Mouse (Mus musculus): ENCODE data around the gene Mrap.

The Mrap gene

DNA sequence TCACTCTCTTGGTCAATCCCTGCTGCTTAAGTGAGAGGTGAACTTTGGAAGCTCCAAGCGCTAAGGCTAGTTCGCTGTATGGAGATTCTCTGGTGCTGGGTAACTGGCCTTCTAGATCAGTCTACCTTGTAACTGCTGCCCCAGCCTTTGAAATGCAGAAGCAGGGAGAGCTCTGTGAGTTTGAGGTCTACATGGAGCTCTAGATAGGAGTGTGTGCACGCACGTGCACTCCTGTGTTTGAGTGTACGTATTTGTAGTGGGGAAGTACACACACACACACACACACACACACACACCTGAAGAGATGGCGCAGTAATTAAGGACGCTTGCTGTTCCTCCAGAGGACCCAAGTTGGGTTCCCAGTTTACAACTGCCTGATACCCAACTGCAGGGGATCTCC is 10.2 kb downstream of the Mrap start:
- no peak for ATAC-seq (ENCODE audit: insufficient number of reproducible peaks, low FRiP score, low TSS enrichment)

DNA sequence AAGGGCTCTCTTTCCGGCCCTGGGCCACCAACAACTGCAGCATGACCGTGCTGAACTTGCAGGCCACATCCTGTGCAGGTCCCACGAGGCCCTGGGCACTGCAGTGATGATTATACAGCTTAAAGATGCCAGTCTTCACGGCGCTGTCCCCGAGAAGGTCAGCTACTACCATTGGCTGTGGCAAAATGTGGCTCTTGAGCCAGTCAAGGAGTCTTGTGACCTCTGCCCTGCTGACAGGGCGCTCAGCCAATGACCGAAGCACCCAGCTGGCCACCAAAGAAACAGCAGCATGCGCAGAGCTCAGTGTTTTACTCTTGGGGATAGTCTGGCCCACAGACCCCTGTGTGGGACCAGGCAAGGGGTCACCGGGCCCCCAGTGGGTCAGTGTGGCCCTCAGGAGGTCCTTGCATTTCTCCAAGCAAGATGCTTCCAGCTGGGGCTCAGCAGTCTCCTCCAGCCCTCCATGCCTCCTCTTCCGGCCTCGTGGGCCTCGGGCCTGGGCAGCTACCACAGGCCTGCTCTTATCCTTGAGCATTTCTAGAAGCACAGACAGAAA is 15.5 kb downstream of the Mrap start:
- no peak for ATAC-seq (ENCODE audit: insufficient number of reproducible peaks, low FRiP score, low TSS enrichment)

DNA sequence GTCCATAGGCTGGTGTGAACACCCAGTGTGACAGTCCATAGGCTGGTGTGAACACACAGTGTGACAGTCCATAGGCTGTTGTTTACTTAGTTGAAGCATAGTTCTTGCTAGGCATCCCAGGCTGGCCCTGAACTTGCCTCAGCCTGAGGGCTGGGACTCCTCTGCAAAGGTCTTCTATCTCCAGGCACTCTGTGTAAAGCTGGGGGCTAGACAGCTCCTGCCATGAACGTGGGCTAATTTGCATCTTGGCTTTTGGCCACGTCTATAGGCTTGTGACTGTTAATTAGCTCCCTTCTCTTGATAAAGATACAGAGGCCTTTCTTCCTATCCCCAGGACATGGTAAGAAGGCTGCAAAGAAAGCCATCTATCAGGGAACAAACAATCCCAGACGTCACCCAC is 21.3 kb downstream of the Mrap start:
- no peak for ATAC-seq (ENCODE audit: insufficient number of reproducible peaks, low FRiP score, low TSS enrichment)

DNA sequence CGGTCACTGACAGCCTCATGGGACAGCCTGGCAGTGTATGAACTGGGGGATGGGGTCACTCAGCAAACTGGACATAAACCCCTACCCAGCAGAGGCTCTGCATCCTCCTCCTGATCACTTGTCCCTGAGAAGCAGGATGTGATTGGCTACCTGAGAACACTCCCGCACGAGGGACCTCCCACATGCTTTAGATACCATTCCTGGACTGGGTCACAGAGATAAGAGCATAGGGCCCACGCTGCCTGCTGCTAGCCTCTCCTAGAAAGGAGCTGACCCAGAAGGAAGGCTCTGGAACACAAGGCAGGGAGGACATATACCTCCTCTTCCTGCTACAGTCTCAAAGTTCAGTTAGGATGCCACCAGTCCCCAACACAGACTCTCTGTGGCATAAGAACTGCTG is 22.5 kb downstream of the Mrap start:
- no peak for ATAC-seq (ENCODE audit: insufficient number of reproducible peaks, low FRiP score, low TSS enrichment)

DNA sequence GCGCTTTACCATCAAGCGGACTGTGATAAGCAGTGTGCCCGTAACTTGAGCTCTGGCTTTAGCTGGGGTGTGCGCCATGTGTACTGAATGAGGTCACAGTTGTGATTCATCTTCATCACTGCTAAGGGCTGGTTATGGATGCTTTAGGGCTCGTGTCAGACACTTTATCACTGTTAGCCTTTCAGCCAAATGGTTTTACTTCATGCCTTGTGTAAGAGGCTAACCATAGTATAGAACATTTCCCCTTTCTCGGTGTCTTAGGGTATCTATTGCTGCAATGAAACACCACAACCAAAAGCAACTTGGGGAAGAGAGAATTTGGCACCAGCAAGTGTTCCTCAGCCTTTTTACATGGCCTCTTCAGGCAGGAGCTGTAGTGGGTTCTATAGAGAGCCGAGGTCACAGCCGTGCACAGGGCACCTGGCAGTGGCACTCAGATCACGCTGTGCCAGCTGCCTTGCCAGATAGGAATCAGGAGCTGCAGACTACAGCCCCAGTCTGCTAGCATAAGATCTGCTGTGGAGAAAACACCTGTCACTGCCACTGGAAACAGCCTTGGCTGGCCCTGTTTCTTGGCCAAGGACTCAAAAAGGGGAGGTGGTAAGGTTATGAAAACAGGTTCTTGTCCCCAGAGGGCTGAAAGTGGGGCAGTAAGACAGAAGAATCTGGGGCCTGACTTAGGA is 27.3 kb downstream of the Mrap start:
- ATAC-seq (ENCODE audit: insufficient number of reproducible peaks, low FRiP score, low TSS enrichment), result no peak

DNA sequence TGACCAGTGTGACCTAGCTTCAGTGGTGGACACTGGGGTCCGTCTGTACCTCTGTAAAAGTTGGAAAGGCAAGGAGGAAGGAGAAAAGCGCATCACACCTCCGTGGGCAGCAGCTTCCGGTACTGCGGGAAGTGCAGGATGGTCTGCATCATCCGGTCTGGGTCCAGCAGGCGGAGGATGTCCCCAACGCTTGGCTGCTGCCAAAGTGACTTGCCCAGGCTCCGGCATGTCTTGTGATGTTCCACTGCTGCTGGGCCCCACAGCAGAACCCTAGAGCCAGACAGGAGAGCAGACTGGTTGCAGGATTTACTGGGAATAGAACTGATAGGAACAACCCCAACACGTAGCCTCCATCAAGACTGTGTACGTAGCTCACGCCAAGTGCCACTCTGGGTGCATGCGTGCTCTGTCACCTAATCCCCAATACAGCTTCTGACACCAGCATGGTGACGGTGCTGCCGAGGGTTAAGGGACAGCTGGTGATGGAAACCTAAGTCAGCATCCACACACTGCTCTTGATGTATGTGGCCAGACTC is 29.0 kb downstream of the Mrap start:
- ATAC-seq (ENCODE audit: insufficient number of reproducible peaks, low FRiP score, low TSS enrichment), result no peak

DNA sequence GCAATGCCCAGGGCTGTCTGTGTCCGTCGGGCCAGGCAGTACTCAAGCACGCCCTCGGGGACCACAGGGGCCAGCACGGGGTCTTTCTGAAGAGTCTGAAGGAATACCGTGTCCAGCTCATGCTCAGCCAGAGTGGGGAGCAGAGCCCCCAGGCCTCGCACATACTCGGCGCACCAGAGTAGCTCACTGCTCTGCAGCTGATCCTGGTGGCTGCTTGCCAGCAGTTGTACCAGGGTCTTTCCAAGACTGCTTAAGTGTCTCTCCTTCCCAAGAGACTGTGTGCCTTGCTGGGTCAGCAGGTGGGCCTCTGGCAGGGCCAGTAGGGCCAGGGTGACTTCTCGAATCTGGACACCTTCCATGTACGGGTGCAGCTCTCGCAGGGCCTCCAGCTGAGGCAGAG is 36.2 kb downstream of the Mrap start:
- ATAC-seq (ENCODE audit: insufficient number of reproducible peaks, low FRiP score, low TSS enrichment), result no peak

DNA sequence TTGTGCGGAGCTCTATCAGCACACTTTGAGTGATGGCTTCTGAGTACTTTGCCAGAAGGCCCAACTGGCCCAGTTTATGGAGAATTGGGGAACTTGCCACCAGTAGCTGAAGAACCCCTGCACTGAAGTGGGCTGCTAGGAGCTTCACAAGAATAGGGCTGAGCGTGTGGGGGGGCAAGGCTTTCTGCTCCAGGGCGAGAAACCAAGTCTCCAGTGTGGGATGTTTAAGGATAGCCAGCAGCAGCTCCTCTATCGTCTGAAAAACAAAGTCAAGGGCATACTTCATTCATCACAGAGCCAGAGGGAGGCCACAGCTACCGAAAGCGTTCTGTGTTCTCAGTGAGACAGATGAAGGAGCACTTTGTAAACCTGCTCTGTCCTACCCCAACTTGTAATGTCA is 36.6 kb downstream of the Mrap start:
- ATAC-seq (ENCODE audit: insufficient number of reproducible peaks, low FRiP score, low TSS enrichment), result no peak

DNA sequence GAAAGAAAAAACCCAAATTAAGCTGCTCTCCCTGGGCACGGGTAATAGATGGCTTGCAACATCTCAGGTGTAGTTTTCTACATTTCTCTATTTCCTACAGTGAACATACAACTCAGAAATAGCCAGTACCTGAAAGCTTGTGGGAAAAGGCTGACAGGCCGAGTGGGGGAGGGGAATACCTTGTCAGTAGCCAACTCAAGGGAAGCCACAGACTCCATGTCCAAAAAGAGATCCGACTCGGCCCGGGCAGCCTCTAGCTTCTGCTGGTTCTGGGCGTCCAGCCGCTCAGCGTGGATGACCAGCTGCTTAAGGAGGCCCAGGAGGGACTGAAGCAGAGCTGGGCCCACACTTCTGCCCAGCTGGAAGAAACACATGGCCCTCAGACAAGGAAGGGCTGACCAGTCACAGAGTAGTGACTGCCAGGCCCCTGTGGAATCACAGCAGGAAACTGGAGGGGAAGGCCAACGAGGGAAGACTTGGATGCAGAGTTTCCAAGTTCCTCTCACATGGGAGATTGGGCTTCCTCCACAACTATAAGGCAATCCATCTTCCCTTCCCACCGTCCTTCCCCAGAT is 38.0 kb downstream of the Mrap start:
- no peak for ATAC-seq (ENCODE audit: insufficient number of reproducible peaks, low FRiP score, low TSS enrichment)

DNA sequence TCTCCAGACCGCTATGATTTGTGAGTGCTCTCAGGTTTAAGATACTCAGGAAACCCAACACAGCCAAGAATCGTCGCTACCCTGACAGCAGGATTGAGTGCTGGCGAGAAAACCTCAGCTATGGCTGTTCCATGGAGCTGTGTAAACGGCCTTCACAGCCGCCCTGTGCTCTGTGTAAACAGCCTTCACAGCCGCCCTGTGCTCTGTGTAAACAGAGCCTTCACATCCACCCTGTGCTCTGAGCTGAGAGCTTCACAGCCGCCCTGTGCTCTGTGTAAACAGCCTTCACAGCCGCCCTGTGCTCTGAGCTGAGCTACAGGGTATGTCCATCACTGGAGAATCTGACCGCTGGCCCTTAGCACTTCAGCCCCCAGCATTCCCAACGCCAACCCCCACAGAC is 41.8 kb downstream of the Mrap start:
- no peak for ATAC-seq (ENCODE audit: insufficient number of reproducible peaks, low FRiP score, low TSS enrichment)

DNA sequence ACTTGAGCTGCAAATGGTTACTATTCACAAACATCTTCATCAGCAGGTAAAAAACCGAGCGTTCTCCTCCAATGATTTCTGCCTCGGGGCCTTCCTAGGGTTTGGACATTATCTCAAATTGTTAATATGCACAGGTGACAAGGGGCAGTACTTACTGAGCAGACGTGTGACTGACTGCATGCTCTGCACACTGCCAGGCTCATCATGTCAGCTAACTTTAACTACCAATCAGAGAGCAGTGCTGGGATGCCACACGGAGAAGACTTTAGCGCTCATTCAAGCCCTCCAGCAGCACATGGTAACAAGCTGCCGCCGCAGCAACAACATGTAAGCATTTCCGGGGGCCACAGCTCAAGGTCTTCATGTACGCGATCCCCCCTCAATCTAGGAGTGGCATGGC is 45.3 kb downstream of the Mrap start:
- no peak for ATAC-seq (ENCODE audit: insufficient number of reproducible peaks, low FRiP score, low TSS enrichment)

DNA sequence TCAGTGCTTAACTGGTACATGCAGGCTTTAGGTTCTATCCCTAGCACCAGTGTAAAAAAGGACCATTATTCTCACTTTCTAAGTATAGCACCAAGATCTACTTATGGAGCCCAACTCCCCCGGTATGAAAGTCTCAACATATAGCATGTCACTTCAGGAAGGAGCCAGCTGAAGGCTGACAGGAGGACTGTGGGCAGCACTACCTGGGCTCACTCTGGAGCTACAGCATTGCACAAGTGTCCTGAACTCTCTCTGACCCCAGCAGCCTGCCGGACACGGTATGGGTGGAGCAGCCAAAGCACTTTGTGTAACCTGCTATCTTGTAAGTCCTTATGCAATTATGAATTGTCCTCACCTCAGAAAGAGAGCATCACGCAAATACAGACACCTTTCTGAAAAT is 47.2 kb downstream of the Mrap start:
- ATAC-seq (ENCODE audit: insufficient number of reproducible peaks, low FRiP score, low TSS enrichment), result no peak

DNA sequence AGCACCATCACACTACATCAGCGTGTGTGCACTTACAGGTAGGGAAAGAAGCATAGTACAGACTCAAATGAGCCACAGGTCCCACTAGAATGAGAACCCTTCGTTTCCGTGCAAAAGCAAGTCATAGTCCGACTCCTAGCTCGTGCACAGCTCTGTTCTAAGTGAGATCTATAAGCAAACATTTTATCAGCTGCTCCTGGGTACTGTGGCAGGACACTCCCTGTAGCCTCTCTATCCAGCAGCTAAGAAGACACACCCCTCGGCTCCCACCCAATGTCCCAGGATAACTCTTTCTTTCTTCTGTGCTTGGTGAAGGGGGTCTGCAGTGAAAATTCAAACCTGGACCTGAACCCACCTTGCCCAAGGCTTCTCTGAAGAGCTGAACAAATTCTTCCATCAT is 50.6 kb downstream of the Mrap start:
- no peak for ATAC-seq (ENCODE audit: insufficient number of reproducible peaks, low FRiP score, low TSS enrichment)

DNA sequence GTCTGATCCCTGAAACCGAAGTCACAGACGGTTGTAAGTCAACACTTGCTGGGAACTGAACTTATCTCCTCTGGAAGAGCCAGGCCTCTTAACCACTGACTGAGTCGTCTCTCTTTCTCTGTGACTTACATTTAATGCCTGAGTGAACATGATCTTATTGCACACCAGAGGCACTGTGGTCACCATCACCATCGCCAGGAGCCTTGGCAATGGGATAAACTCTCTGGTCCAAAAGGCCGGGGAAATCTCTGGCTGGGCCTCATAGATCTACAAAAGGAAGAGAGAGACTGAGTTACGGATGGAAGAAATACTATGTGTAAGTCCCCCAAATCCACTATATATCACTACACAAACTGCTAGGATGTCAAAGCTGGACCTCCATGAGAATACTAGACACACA is 52.9 kb downstream of the Mrap start:
- no peak for ATAC-seq (ENCODE audit: insufficient number of reproducible peaks, low FRiP score, low TSS enrichment)

DNA sequence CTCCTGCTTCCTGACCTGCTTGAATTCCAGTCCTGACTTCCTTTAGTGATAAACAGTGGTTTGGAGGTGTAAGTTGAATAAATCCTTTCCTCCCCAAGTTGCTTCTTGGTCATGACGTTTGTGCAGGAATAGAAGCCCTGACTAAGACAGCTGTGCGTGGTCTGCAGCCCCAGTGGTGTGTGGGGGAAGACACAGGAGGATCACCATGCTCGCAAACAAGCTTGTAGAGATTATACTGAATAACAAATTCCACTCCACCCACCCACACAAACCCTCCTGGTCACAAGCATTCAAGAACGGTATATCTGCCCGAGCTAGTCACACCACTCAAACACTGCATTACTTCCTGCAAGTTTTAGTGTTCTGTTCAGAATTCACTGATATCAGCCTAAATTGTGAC is 54.1 kb downstream of the Mrap start:
- ATAC-seq (ENCODE audit: insufficient number of reproducible peaks, low FRiP score, low TSS enrichment), result no peak

DNA sequence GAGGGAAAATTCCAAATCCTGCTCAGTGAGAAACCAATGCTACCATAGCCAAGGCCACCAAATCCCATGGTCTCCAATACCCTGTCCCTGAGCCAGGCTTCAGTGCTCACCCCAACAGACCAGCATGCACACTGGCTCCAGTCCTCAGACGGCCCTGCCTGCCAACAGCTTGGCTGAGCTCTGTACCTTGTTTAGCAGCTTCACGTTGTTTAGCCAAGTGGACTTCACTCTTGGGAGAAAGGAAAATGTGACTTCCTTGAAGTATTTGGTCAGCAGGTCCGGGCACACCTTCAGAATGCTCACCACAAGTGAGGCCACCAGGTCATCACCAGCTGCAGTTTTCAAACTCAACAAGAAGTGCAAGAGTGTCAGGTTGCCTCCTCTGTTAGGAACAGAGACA is 54.5 kb downstream of the Mrap start:
- ATAC-seq (ENCODE audit: insufficient number of reproducible peaks, low FRiP score, low TSS enrichment), result no peak

DNA sequence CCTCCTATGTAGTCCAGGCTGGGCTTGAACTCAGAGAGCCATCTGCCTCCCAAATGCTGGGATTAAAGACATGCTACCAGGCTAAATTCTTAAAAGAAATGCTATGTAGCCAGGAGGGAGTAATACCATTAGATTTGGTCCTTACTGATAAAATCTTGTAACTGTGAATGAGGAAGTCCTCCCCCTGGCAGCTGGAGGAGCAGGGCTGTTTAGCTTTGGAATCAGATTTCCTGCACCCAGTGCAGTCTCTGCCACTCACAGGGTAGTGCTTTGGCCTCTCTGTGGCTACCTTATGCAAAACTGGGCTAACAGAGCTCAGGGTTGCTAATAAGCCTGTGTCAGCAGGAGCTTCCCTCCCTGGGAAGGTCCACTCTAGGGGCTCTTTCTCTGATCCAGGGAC is 56.7 kb downstream of the Mrap start:
- ATAC-seq (ENCODE audit: insufficient number of reproducible peaks, low FRiP score, low TSS enrichment), result no peak

DNA sequence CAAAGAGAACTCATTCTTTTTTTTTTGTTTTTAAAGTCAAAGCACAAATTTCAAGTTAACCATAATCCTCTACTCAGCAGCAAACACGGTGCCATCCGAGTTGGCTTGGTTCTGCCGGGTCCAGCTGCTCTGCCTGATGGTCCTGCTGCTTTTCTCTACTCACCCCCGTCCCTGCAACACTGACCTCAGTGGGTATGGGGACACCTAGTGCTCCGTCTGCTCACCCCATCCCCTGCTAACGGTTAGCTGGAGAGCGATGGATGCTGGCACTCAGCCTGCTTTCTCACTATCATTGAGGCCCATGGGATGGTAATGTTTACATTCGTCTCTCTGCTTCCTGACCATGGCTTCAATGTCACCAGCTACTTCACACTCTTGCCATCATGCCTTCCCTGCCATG is 60.4 kb downstream of the Mrap start:
- no peak for ATAC-seq (ENCODE audit: insufficient number of reproducible peaks, low FRiP score, low TSS enrichment)

DNA sequence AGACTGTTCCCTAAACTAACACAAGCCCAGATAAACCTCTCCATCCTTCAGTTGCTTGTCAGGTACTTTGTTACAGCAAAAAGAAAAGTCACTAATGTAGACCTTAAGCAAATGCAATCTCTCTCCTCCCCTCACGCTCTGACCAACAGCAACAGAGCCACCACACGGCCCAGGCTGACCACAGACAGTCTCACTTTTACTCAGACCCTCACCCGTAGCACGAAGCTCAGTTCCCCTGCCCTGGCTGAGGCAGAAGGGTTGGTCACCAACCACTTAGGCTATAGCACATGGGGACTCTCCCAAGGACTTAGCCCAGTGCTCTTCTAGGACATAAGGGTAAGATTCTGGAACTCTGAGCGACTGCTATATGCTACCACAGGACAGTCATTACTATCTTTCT is 60.8 kb downstream of the Mrap start:
- ATAC-seq (ENCODE audit: insufficient number of reproducible peaks, low FRiP score, low TSS enrichment), result no peak
